Mouse (Mus musculus) cortical plate, adult 2 months (tissue): ENCODE data around the gene Ggcx.

Experiments used
- CTCF ChIP-seq: fragments of 200-500 bp; IDR thresholded peaks from 2 replicates; pipeline ENCODE4 v1.5.1; 2011; ENCODE audit warnings: mild to moderate bottlenecking, control low read depth, low read length; ENCODE audit not compliant: insufficient read depth; ENCODE audit errors: extremely low read depth
- POLR2A ChIP-seq: fragments of 200-500 bp; IDR thresholded peaks from 2 replicates; pipeline ENCODE4 v1.6.1; 2011; ENCODE audit warnings: mild to moderate bottlenecking, low read length, control low read depth; ENCODE audit not compliant: insufficient read depth; ENCODE audit errors: extremely low read depth

- TF ChIP-seq CTCF (no peak), POLR2A (no peak)
Measured at GRCm38 (mm10) chr6:72396837-72397251, 17.3 kb upstream of the Ggcx start.
